Mouse (Mus musculus): Measurements from ENCODE around the gene Thap3.
A peak's percentile ranks its signal among the peaks of the same experiment; 100 is the strongest.

Thap3 gene

GRCm38 (mm10) chr4:151980699-151981098 lies 8.1 kb downstream of the Thap3 start:
- DNase-seq, result no peak

- peak; percentile 68 for DNase-seq
Measured at GRCm38 (mm10) chr4:151977748-151978147, 11.0 kb downstream of the Thap3 start.

- DNase-seq, result no peak
Measured at GRCm38 (mm10) chr4:151975441-151975840, 13.4 kb downstream of the Thap3 start.

- no peak for DNase-seq
Measured at GRCm38 (mm10) chr4:151972221-151972967, 16.4 kb downstream of the Thap3 start.

DNA sequence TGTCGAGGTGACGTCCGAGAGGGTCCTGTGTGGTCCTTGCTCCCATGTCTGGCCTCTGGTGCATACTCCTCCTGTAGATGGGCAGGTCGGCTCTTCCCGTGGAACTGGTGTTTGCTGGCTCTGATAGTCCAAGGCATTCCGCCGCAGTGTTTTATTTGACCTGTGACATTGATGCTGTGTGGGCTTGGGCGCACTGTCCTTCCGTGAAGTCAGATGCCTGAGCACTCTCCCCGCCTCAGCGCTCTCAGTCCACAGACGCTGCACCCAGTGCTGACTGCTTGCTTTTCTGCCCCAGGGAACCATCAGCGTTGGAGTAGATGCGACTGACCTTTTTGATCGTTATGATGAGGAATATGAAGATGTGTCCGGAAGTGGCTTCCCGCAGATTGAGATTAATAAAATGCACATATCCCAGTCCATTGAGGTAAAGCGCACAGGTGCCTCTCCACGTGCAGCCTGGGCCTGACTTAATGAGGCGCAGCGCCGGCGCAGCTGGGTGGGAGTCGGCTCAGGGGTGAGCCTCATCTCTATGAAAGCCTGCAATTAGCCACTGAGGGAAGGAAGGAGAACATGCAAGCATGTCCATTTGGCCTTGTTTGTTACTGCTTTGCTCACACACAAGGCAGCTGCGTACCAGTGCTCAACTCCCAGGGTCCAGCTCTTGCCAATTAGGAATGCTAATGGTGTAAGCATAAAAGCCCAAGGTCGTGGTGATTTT lies 20.4 kb downstream of the Thap3 start:
- no peak for DNase-seq

DNA sequence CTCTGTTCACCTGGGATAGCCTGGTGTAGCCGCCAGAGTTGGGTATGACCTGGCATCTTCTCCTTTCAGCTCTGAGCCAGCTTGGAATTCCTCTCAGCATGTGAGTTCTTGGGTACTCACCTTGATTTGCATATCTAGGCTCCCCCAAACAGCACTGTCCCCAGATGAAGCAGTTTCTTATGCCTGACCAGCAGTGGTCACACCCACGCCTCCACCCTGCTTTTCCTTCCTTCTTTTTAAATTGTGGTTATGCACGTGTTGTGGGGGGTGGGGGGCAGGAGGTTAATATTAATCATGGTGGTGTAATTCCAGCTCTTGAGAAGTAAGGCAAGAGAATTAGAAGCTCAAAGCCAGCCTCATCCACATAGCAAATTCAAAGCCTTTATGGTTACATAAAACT lies 26.0 kb downstream of the Thap3 start:
- no peak for DNase-seq

GRCm38 (mm10) chr4:151960513-151960854 lies 28.3 kb downstream of the Thap3 start:
- no peak for DNase-seq

DNA sequence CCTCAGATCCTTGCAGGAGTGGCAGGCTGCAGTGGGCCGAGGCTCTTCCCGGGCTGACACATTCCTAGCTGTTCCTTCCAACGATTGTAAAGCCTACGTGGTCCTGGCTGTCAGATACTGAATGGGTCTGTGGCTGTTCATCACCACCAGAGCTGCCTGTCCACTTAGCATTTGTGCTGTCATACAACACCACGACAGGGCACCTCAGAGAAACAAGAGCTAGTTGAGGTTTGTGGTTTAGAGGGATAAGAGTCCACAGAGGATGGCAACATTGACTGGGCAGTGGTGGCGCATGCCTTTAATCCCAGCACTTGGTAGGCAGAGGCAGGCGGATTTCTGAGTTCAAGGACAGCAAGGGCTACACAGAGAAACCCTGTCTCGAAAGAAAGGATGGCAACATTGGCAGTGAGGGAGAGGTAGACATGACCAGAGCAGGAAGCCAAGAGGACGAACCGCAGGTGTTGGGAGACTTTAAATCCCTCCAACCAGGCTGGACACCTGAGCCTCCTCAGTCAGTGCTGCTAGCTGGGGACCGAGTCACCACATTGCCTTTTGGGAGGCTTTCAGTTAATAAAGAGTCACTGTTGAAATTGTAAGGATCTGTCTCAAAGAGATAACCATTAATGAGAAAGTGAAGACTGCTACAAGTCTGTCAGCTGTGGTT lies 28.8 kb downstream of the Thap3 start:
- DNase-seq, result no peak

DNA sequence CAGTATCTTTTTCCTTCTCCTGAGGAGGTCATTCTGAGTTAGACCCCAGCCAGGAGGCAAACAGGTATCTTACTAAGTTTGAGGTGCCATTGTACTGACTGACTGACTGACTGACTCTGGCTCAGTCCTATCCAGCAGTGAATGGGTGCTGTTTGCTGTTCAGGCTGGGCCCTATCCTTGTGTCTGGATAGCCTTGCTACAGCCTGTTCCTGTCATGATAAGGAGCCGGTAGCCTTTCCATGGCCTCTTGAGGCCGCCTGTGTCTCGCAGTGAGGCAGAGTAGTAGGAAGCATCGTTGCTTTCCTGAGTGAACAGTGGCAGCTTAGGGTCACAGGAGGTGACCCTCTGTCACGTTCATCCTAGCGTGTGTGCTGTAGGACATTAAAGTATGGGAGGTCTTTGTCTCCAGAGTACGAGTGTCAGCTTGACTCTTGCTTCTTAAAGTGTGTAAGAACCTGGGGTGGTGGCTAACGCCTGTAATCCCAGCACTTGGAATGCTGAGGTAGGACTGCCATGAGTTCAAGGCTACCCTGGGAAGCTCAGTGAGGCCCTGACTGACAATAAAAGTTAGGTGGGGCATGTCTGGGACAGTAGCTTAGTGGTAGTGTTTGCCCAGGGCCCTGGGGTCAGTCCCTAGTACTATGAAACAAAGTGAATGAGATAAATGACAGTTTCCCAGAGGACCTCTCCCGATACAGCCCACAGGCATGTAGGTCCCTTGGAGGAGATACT lies 31.0 kb downstream of the Thap3 start:
- no peak for DNase-seq

DNA sequence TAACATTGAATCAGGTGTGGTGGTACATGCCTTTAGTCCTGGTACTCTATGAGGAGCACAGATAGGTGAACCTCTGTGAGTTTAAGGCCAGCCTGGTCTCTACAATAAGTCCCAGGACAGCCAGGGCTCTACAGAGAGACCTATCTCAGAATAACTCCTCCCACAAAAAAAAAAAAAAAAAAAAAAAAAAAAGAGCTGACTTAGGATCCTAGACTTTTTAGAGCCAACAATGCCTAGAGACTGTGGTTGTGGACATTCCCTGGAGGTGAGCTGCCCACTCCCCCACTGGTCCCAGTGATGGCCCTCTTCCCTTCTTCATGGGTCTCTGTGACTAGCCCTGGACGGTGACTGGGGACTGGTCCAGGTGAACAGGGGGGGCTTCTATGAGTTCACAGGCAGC lies 33.0 kb downstream of the Thap3 start:
- DNase-seq, result no peak

DNA sequence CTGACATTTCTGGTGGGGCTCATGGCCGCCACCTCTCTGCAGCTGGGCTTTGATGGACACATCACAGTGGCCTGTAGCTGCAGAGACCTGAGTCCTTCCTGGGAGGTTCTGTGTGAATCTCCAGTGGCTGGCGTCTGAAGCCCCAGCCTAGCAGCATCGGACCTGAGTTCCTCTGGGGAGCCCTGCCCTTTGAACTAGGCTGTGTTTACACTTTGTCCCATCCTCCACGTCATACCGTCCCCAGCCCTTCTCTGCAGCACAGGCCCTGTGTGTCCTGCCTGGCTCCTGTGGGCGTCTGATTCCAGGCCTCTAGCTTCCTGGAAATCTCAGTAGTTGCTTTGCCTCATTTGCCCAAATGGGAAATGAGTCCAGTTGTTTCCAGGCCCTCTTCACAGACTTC lies 35.6 kb downstream of the Thap3 start:
- no peak for DNase-seq

- DNase-seq, result no peak
Measured at GRCm38 (mm10) chr4:151948497-151949471, 40.0 kb downstream of the Thap3 start.

DNA sequence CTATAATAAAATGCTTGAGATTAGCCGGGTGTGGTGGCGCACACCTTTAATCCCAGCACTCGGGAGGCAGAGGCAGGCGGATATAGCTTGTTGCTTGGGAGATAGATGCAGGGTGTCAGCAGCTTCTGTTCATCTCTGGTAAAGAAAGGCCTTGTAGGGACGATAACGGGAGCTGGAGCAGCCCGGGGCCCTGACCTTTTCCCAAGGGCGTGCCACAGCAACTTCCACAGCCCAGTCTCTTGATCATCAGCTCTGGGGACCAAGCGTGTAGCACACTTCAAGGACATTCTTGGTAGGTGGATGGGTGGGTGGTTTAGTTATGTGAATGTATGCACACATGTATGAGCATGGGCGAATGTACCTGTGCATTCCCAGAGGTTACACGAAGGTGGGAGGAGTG lies 42.6 kb downstream of the Thap3 start:
- no peak for DNase-seq

DNA sequence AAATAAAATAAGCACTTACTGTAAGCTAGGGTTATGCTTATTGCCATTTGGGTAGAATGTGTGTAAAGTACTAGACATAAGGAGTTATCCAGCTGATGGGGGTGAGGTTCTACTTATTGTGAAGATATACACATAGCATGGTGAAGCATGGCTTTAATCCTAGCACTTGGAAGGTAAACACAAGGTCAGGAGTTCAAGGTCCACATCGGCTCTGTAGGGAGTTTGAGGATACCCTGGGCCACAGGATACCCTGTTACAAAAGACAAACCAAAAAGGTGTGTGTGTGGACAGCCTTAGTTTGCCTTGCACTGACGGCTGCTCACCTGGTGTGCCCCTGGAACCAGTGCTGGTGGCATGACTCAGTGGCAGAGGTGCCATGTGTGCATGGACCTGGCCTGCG lies 50.7 kb downstream of the Thap3 start:
- no peak for DNase-seq

- DNase-seq, result peak; percentile 88
Measured at GRCm38 (mm10) chr4:151937441-151937840, 51.4 kb downstream of the Thap3 start.

GRCm38 (mm10) chr4:151934215-151934572 lies 54.6 kb downstream of the Thap3 start:
- peak; percentile 15 for DNase-seq

DNA sequence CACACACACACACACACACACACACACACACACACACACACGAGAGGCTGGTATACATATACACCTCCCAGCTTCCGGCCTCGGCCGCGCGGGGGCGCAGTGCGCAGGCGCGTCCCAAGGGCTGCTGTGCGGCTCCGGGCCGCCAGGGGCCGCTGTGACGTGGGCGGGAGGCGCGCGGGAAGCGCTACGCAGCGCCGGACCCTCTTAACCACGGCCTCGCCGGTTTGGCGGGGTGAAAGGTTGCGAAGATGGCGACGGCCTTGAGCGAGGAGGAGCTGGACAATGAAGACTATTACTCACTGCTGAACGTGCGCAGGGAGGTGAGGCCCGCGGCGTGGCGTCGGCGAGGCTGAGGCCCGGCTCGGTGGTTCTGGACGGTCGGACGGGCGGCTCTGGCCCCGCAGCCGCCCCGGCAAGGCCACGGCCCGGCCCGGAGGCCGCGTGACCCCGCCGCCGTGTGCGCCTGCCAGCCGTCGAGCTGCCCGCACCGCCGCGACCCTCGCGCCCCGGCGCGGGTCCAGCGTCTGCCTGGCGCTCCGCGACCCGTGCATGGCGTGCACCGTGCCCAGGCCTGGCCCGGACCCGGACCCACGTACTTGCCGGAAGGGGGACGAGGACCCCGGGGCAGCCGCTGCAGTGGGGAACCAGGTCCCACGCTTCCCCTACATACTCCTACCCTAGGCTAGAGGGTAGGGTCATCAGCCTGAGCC lies 55.1 kb downstream of the Thap3 start, which contains the start of gene Dnajc11:
Gene Dnajc11 (plus strand): TSS at position 187 of the 710 bp plus-strand sequence.
- DNase-seq, result peak; percentile 89

Measured in kidney, adult 11 months (tissue).